Mouse (Mus musculus) G1E (cell line): ENCODE measurements at regions not wholly inside any gene's neighbourhood (a gene's known extent, or its start where the extent isn't known, plus 50 kb on each side); places are given as distances from the start of the nearest gene placed in this dataset.

Experiments
- ATAC-seq: 2 replicates; pipeline ENCODE4 v1.8.0; 2016; ENCODE audit warnings: mild to moderate bottlenecking; ENCODE audit not compliant: insufficient number of reproducible peaks, poor library complexity, low FRiP score, severe bottlenecking; ENCODE audit errors: extremely low read depth
- DNase-seq: peaks from one replicate; pipeline ENCODE4 v3.0.0; 2012; ENCODE audit warnings: low spot score
- H3K27me3 ChIP-seq: 2 replicates; pipeline ENCODE4 v1.6.1; 2012; ENCODE audit warnings: mild to moderate bottlenecking, low read length, inconsistent platforms; ENCODE audit not compliant: insufficient read depth
- H3K36me3 ChIP-seq: replicated peaks from 2 replicates; pipeline ENCODE3; 2012; ENCODE audit warnings: mild to moderate bottlenecking, inconsistent platforms
- H3K4me1 ChIP-seq: 2 replicates; pipeline ENCODE4 v1.6.1; 2012; ENCODE audit warnings: low read depth, low read length, inconsistent platforms, mixed read lengths; ENCODE audit not compliant: insufficient read depth
- H3K4me3 ChIP-seq: 2 replicates; pipeline ENCODE4 v1.5.1; 2012; ENCODE audit warnings: low read depth, mild to moderate bottlenecking, inconsistent platforms, low read length, moderate library complexity, mixed read lengths
- H3K9me3 ChIP-seq: replicated peaks from 2 replicates; pipeline ENCODE4 v1.6.1; 2012; ENCODE audit warnings: inconsistent platforms
- CTCF ChIP-seq: IDR thresholded peaks from 2 replicates; pipeline ENCODE4 v1.5.1; 2012; ENCODE audit warnings: low read depth, low read length, inconsistent platforms, mixed read lengths
- GATA1 ChIP-seq: IDR thresholded peaks from 2 replicates; pipeline ENCODE4 v1.6.1; 2012; ENCODE audit warnings: borderline replicate concordance, low read length, inconsistent platforms, mixed read lengths
- GATA2 ChIP-seq: IDR thresholded peaks from 2 replicates; pipeline ENCODE4 v1.6.1; 2012; ENCODE audit warnings: low read depth, low read length, inconsistent platforms, borderline replicate concordance
- POLR2AphosphoS5 ChIP-seq: IDR thresholded peaks from 2 replicates; pipeline ENCODE4 v1.6.1; 2012; ENCODE audit warnings: low read depth, low read length, inconsistent platforms; ENCODE audit not compliant: insufficient replicate concordance
- TAL1 ChIP-seq: conservative IDR thresholded peaks from 2 replicates; pipeline ENCODE4 v1.6.1; 2012; ENCODE audit warnings: low read depth, low read length, inconsistent platforms, mixed read lengths

GRCm38 (mm10) chr5:74773558-74774429 is 71.1 kb upstream of the Lnx1 start:
- no peaks in the 10 kb centered on the region for H3K4me1 ChIP-seq
- ATAC-seq (no peak), DNase-seq (no peak)
- TF ChIP-seq POLR2AphosphoS5 = no peak
- no peak for TF ChIP-seq GATA1
- TF ChIP-seq GATA2 = no peak
- no peak for TF ChIP-seq CTCF
- no peak for TF ChIP-seq TAL1
- peaks cover 41% of the 10 kb centered on the region for H3K27me3 ChIP-seq
- H3K36me3 ChIP-seq = no peaks in the 10 kb centered on the region
- no peak overlapping the region for H3K4me3 ChIP-seq
- H3K9me3 ChIP-seq = no peaks in the 10 kb centered on the region

- ATAC-seq (no peak), DNase-seq (no peak)
- Histone ChIP-seq H3K4me3 (no peak overlapping the region), H3K36me3 (no peaks in the 10 kb centered on the region), H3K9me3 (no peaks in the 10 kb centered on the region), H3K4me1 (no peaks in the 10 kb centered on the region), H3K27me3 (peaks cover 36% of the 10 kb centered on the region)
- no peak for TF ChIP-seq POLR2AphosphoS5
- TF ChIP-seq GATA1 = no peak
- TF ChIP-seq GATA2 = no peak
- TF ChIP-seq CTCF = no peak
- TF ChIP-seq TAL1 = no peak
Measured at GRCm38 (mm10) chr5:74771121-74771520, 68.4 kb upstream of the Lnx1 start.

- TF ChIP-seq POLR2AphosphoS5 = no peak
- TF ChIP-seq CTCF = no peak
- TF ChIP-seq TAL1 = no peak
- TF ChIP-seq GATA2 = no peak
- no peak for TF ChIP-seq GATA1
- Histone ChIP-seq H3K9me3 (no peaks in the 10 kb centered on the region), H3K36me3 (no peaks in the 10 kb centered on the region), H3K4me1 (no peaks in the 10 kb centered on the region), H3K4me3 (no peak overlapping the region), H3K27me3 (peaks cover 27% of the 10 kb centered on the region)
- no peak for DNase-seq
- ATAC-seq = no peak
Measured at GRCm38 (mm10) chr5:74769023-74769422, 66.3 kb upstream of the Lnx1 start.

GRCm38 (mm10) chr5:74767993-74768392 is 65.3 kb upstream of the Lnx1 start:
- ATAC-seq (no peak), DNase-seq (no peak)
- Histone ChIP-seq H3K4me1 (no peaks in the 10 kb centered on the region), H3K36me3 (no peaks in the 10 kb centered on the region), H3K4me3 (no peak overlapping the region), H3K27me3 (peaks cover 25% of the 10 kb centered on the region), H3K9me3 (no peaks in the 10 kb centered on the region)
- TF ChIP-seq POLR2AphosphoS5 (no peak), GATA1 (no peak), TAL1 (no peak), GATA2 (no peak), CTCF (no peak)

GRCm38 (mm10) chr5:74766211-74766610 is 63.5 kb upstream of the Lnx1 start:
- Histone ChIP-seq H3K4me1 (no peaks in the 10 kb centered on the region), H3K9me3 (no peaks in the 10 kb centered on the region), H3K36me3 (no peaks in the 10 kb centered on the region), H3K27me3 (peaks cover 21% of the 10 kb centered on the region), H3K4me3 (no peak overlapping the region)
- no peak for TF ChIP-seq TAL1
- no peak for TF ChIP-seq GATA2
- no peak for TF ChIP-seq GATA1
- TF ChIP-seq POLR2AphosphoS5 = no peak
- TF ChIP-seq CTCF = no peak
- ATAC-seq (no peak), DNase-seq (no peak)

- Histone ChIP-seq H3K36me3 (no peaks in the 10 kb centered on the region), H3K4me3 (no peak overlapping the region), H3K4me1 (no peaks in the 10 kb centered on the region), H3K27me3 (peaks cover 17% of the 10 kb centered on the region), H3K9me3 (no peaks in the 10 kb centered on the region)
- ATAC-seq (no peak), DNase-seq (no peak)
- TF ChIP-seq POLR2AphosphoS5 = no peak
- TF ChIP-seq GATA1 = no peak
- no peak for TF ChIP-seq TAL1
- no peak for TF ChIP-seq CTCF
- no peak for TF ChIP-seq GATA2
Measured at GRCm38 (mm10) chr5:74765061-74765767, 62.5 kb upstream of the Lnx1 start.

- Histone ChIP-seq H3K9me3 (no peaks in the 10 kb centered on the region), H3K4me1 (no peaks in the 10 kb centered on the region), H3K36me3 (no peaks in the 10 kb centered on the region), H3K4me3 (no peak overlapping the region), H3K27me3 (peaks cover 12% of the 10 kb centered on the region)
- no peak for DNase-seq
- TF ChIP-seq TAL1 (no peak), GATA1 (no peak), GATA2 (no peak), POLR2AphosphoS5 (no peak), CTCF (no peak)
- no peak for ATAC-seq
Measured at GRCm38 (mm10) chr5:74757557-74757956, 54.8 kb upstream of the Lnx1 start.
